Mouse (Mus musculus) liver, embryonic 15.5 days (tissue): ENCODE data around the gene H2al1e. TPM values are rescaled to one million over a fixed set of nuclear protein-coding genes. Genes with fewer than 3 reads are reported as not detected.
"Not testable (repeated sequence)": the region's sequence is repeated elsewhere in the genome, so short reads cannot be mapped to it uniquely, and the experiment has no call there.

Source experiments
- ATAC-seq: fragments of 200-750 bp; cut with Nextera tagmentation; 2 replicates; pipeline ENCODE4 v1.8.0; 2017; ENCODE audit warnings: moderate number of reproducible peaks, mild to moderate bottlenecking, moderate library complexity; ENCODE audit not compliant: insufficient read depth
- H3K27ac ChIP-seq: fragments of 300-500 bp; sonication (generic); replicated peaks from 2 replicates; pipeline ENCODE4 v1.5.1; 2015; ENCODE audit warnings: mild to moderate bottlenecking, inconsistent platforms
- H3K27me3 ChIP-seq: fragments of 300-500 bp; sonication (generic); 2 replicates; pipeline ENCODE4 v1.6.1; 2015; ENCODE audit warnings: mild to moderate bottlenecking, inconsistent platforms
- H3K36me3 ChIP-seq: fragments of 300-500 bp; sonication (generic); replicated peaks from 2 replicates; pipeline ENCODE4 v1.6.1; 2015; ENCODE audit warnings: moderate library complexity, mild to moderate bottlenecking, inconsistent platforms
- H3K4me1 ChIP-seq: fragments of 300-500 bp; sonication (generic); replicated peaks from 2 replicates; pipeline ENCODE4 v1.6.1; 2015; ENCODE audit warnings: inconsistent platforms
- H3K4me2 ChIP-seq: fragments of 300-500 bp; sonication (generic); 2 replicates; pipeline ENCODE4 v1.6.1; 2015; ENCODE audit warnings: moderate library complexity, mild to moderate bottlenecking, inconsistent platforms
- H3K4me3 ChIP-seq: fragments of 300-500 bp; sonication (generic); replicated peaks from 2 replicates; pipeline ENCODE4 v1.5.1; 2015; ENCODE audit warnings: mild to moderate bottlenecking, inconsistent platforms
- H3K9ac ChIP-seq: fragments of 300-500 bp; sonication (generic); 2 replicates; pipeline ENCODE4 v1.6.1; 2015; ENCODE audit warnings: moderate library complexity, mild to moderate bottlenecking, inconsistent platforms
- H3K9me3 ChIP-seq: fragments of 300-500 bp; sonication (generic); replicated peaks from 2 replicates; pipeline ENCODE4 v1.6.1; 2016; ENCODE audit warnings: inconsistent platforms
- WGBS: fragments of 180-500 bp; shearing (Covaris S2); methylation state at CpG from one replicate; pipeline ENCODE4 v1.1.7; 2015; ENCODE audit warnings: mixed read lengths; ENCODE audit not compliant: insufficient replicate concordance; 5-methylcytosine and 5-hydroxymethylcytosine counted together
- polyA plus RNA-seq: library from polyadenylated mRNA; unstranded; fragments of >200 nt; fragmentation: Nextera tagmentation; extraction: Ambion mirVana; gene quantifications from 2 replicates; pipeline ENCODE4 v1.2.1, GENCODE M21; 2015

H2al1e gene
- polyA plus RNA-seq: not detected in 2 replicates

DNA sequence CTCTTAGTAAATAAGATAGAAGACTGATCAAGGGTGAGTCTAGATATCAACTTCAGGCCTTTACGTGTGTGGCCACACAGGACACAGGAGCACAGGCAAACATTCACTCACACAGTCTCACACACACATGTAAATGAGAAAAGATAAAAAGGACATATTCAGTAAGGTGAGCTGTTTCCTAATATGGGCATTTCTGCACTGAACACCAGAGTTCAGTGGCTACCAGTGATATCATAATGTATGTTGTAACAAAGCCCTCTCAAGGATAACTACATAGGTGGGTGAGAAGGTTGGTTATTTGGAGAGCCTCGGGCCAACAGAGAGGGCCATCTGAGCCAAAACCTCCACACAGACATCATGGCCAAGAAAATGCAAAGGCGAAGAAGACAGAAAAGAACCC lies at the start of gene H2al1e:
Gene H2al1e, plus strand, starts transcription at position 301 of the 400 bp plus-strand sequence.
- no CpG with 5 or more reads among the region's 3 CpGs for WGBS

GRCm38 (mm10) chrX:11264918-11265317 lies 46.8 kb upstream of the H2al1e start:
- Histone ChIP-seq H3K4me1 (no peaks in the 10 kb centered on the region), H3K36me3 (no peaks in the 10 kb centered on the region), H3K4me2 (no peak overlapping the region), H3K9ac (no peak overlapping the region), H3K27me3 (no peaks in the 10 kb centered on the region), H3K4me3 (no peak overlapping the region), H3K9me3 (no peaks in the 10 kb centered on the region), H3K27ac (no peak overlapping the region)
- WGBS: 64% methylated on average over 8 of the region's 8 CpGs
- ATAC-seq: no peak

More for the DNA sequence above, at the start of gene H2al1e:
- not testable (repeated sequence) for H3K4me3 ChIP-seq, H3K36me3 ChIP-seq, H3K4me1 ChIP-seq, H3K4me2 ChIP-seq, ATAC-seq, H3K9me3 ChIP-seq, H3K9ac ChIP-seq, H3K27ac ChIP-seq, H3K27me3 ChIP-seq

GRCm38 (mm10) chrX:11267791-11268190 lies 43.9 kb upstream of the H2al1e start:
- Histone ChIP-seq H3K9ac (no peak overlapping the region), H3K36me3 (no peaks in the 10 kb centered on the region), H3K9me3 (no peaks in the 10 kb centered on the region), H3K27me3 (no peaks in the 10 kb centered on the region), H3K4me2 (no peak overlapping the region), H3K4me1 (no peaks in the 10 kb centered on the region), H3K27ac (no peak overlapping the region), H3K4me3 (no peak overlapping the region)
- 48% methylated on average over 7 of the region's 7 CpGs for WGBS
- ATAC-seq: no peak

DNA sequence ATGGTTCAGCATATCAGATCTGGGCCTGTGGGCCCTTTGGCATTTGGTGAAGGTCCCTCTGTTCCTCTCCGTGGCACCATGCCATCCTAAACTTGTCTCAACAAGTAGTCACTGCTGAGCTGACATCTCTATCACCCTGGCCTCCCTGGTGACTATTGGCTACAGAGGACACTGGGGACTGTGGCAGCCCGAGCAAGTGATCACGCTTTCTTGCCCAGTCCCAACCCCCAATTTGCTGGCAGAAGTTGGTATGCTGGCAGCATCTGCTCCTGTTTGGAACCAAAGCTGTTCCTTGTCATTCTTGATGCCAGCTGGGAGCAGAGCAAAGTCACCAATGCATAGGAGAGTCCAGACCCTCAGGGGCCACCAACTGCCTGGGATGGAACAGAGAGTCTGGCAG lies 42.7 kb upstream of the H2al1e start:
- H3K9me3 ChIP-seq: no peaks in the 10 kb centered on the region
- no peaks in the 10 kb centered on the region for H3K36me3 ChIP-seq
- no peaks in the 10 kb centered on the region for H3K27me3 ChIP-seq
- H3K4me3 ChIP-seq: no peak overlapping the region
- WGBS: 62% methylated on average over 3 of the region's 3 CpGs
- no peak overlapping the region for H3K9ac ChIP-seq
- no peaks in the 10 kb centered on the region for H3K4me1 ChIP-seq
- H3K4me2 ChIP-seq: no peak overlapping the region
- ATAC-seq: no peak
- H3K27ac ChIP-seq: no peak overlapping the region

- H3K27ac ChIP-seq: no peak overlapping the region
- no peak for ATAC-seq
- no peaks in the 10 kb centered on the region for H3K9me3 ChIP-seq
- no peak overlapping the region for H3K4me2 ChIP-seq
- H3K4me3 ChIP-seq: no peak overlapping the region
- H3K9ac ChIP-seq: no peak overlapping the region
- 50% methylated on average over 3 of the region's 3 CpGs for WGBS
- H3K36me3 ChIP-seq: no peaks in the 10 kb centered on the region
- no peaks in the 10 kb centered on the region for H3K27me3 ChIP-seq
- H3K4me1 ChIP-seq: no peaks in the 10 kb centered on the region
These were observed 38.5 kb upstream of the H2al1e start for GRCm38 (mm10) chrX:11273190-11273589.

GRCm38 (mm10) chrX:11277083-11277482 lies 34.7 kb upstream of the H2al1e start:
- H3K4me1 ChIP-seq: no peaks in the 10 kb centered on the region
- no peak overlapping the region for H3K9ac ChIP-seq
- 50% methylated on average over 6 of the region's 6 CpGs for WGBS
- no peaks in the 10 kb centered on the region for H3K27me3 ChIP-seq
- no peak overlapping the region for H3K4me3 ChIP-seq
- H3K9me3 ChIP-seq: no peaks in the 10 kb centered on the region
- H3K27ac ChIP-seq: no peak overlapping the region
- no peaks in the 10 kb centered on the region for H3K36me3 ChIP-seq
- no peak overlapping the region for H3K4me2 ChIP-seq
- ATAC-seq: no peak

- Histone ChIP-seq H3K4me2 (no peak overlapping the region), H3K9me3 (no peaks in the 10 kb centered on the region), H3K27ac (no peak overlapping the region), H3K4me1 (no peaks in the 10 kb centered on the region), H3K27me3 (no peaks in the 10 kb centered on the region), H3K36me3 (no peaks in the 10 kb centered on the region), H3K9ac (no peak overlapping the region), H3K4me3 (no peak overlapping the region)
- WGBS: 35% methylated on average over 2 of the region's 2 CpGs
- no peak for ATAC-seq
These were observed 31.0 kb upstream of the H2al1e start for GRCm38 (mm10) chrX:11280741-11281140.

- 51% methylated on average over 14 of the region's 14 CpGs for WGBS
- no peaks in the 10 kb centered on the region for H3K27me3 ChIP-seq
- no peaks in the 10 kb centered on the region for H3K4me1 ChIP-seq
- H3K27ac ChIP-seq: no peak overlapping the region
- no peak overlapping the region for H3K4me2 ChIP-seq
- H3K4me3 ChIP-seq: no peak overlapping the region
- ATAC-seq: no peak
- H3K36me3 ChIP-seq: no peaks in the 10 kb centered on the region
- no peaks in the 10 kb centered on the region for H3K9me3 ChIP-seq
- H3K9ac ChIP-seq: no peak overlapping the region
These were observed 23.3 kb upstream of the H2al1e start for GRCm38 (mm10) chrX:11288306-11288882.

- ATAC-seq: no peak
- H3K36me3 ChIP-seq: no peaks in the 10 kb centered on the region
- 35% methylated on average over 4 of the region's 4 CpGs for WGBS
- H3K4me3 ChIP-seq: no peak overlapping the region
- H3K27me3 ChIP-seq: no peaks in the 10 kb centered on the region
- no peak overlapping the region for H3K4me2 ChIP-seq
- H3K9ac ChIP-seq: no peak overlapping the region
- no peak overlapping the region for H3K27ac ChIP-seq
- no peaks in the 10 kb centered on the region for H3K9me3 ChIP-seq
- no peaks in the 10 kb centered on the region for H3K4me1 ChIP-seq
These were observed 22.5 kb upstream of the H2al1e start for GRCm38 (mm10) chrX:11289244-11289643.

- not testable (repeated sequence) for ATAC-seq, H3K27ac ChIP-seq, H3K9me3 ChIP-seq, H3K27me3 ChIP-seq, H3K4me3 ChIP-seq, H3K9ac ChIP-seq, H3K4me2 ChIP-seq, H3K36me3 ChIP-seq, H3K4me1 ChIP-seq
- no CpG with 5 or more reads among the region's 3 CpGs for WGBS
These were observed 12.8 kb upstream of the H2al1e start, which contains the start of gene H2al1a for GRCm38 (mm10) chrX:11298957-11299356. Gene H2al1a, plus strand, starts transcription at chrX:11299257.

DNA sequence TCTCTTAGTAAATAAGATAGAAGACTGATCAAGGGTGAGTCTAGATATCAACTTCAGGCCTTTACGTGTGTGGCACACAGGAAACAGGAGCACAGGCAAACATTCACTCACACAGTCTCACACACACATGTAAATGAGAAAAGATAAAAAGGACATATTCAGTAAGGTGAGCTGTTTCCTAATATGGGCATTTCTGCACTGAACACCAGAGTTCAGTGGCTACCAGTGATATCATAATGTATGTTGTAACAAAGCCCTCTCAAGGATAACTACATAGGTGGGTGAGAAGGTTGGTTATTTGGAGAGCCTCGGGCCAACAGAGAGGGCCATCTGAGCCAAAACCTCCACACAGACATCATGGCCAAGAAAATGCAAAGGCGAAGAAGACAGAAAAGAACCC lies 9.6 kb upstream of the H2al1e start, which contains the start of gene H2al1b:
Gene H2al1b, plus strand, starts transcription at position 301 of the 400 bp plus-strand sequence.
- H3K4me1 ChIP-seq, H3K9ac ChIP-seq, H3K4me2 ChIP-seq, H3K36me3 ChIP-seq, H3K4me3 ChIP-seq, H3K27ac ChIP-seq, ATAC-seq, H3K9me3 ChIP-seq, H3K27me3 ChIP-seq: not testable (repeated sequence)
- 77% methylated on average over 1 of the region's 3 CpGs for WGBS

DNA sequence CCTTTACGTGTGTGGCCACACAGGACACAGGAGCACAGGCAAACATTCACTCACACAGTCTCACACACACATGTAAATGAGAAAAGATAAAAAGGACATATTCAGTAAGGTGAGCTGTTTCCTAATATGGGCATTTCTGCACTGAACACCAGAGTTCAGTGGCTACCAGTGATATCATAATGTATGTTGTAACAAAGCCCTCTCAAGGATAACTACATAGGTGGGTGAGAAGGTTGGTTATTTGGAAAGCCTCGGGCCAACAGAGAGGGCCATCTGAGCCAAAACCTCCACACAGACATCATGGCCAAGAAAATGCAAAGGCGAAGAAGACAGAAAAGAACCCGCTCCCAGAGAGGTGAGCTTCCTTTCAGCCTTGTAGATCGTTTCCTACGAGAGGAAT lies 6.4 kb upstream of the H2al1e start, which contains the start of gene H2al1c:
Gene H2al1c, plus strand, starts transcription at position 301 of the 400 bp plus-strand sequence.
- 44% methylated on average over 1 of the region's 6 CpGs for WGBS

More for the DNA sequence above, 6.4 kb upstream of the H2al1e start, which contains the start of gene H2al1c:
- H3K9ac ChIP-seq, H3K4me3 ChIP-seq, H3K27ac ChIP-seq, H3K4me1 ChIP-seq, H3K27me3 ChIP-seq, H3K36me3 ChIP-seq, H3K9me3 ChIP-seq, H3K4me2 ChIP-seq, ATAC-seq: not testable (repeated sequence)
